Mouse (Mus musculus): ENCODE measurements around the gene Lbhd1.
"Not testable (repeated sequence)": the region's sequence is repeated elsewhere in the genome, so short reads cannot be mapped to it uniquely, and the experiment has no call there.

Gene Lbhd1

GRCm38 (mm10) chr19:8883616-8884015 is at the start of gene Lbhd1, which contains the start of gene Gm49403:
Lbhd1 (plus strand) TSS chr19:8883732.
Gm49403 (plus strand) TSS chr19:8883930.
- no peak for DNase-seq

GRCm38 (mm10) chr19:8836327-8836726 is 47.2 kb upstream of the Lbhd1 start:
- peak; percentile 91 for DNase-seq

GRCm38 (mm10) chr19:8837251-8837791 is 46.2 kb upstream of the Lbhd1 start, which contains the start of gene Bscl2:
Bscl2 (plus strand) TSS chr19:8837467.
- peak; percentile 99 for DNase-seq

GRCm38 (mm10) chr19:8838041-8838730 is 45.3 kb upstream of the Lbhd1 start:
- peak; percentile 91 for DNase-seq

DNA sequence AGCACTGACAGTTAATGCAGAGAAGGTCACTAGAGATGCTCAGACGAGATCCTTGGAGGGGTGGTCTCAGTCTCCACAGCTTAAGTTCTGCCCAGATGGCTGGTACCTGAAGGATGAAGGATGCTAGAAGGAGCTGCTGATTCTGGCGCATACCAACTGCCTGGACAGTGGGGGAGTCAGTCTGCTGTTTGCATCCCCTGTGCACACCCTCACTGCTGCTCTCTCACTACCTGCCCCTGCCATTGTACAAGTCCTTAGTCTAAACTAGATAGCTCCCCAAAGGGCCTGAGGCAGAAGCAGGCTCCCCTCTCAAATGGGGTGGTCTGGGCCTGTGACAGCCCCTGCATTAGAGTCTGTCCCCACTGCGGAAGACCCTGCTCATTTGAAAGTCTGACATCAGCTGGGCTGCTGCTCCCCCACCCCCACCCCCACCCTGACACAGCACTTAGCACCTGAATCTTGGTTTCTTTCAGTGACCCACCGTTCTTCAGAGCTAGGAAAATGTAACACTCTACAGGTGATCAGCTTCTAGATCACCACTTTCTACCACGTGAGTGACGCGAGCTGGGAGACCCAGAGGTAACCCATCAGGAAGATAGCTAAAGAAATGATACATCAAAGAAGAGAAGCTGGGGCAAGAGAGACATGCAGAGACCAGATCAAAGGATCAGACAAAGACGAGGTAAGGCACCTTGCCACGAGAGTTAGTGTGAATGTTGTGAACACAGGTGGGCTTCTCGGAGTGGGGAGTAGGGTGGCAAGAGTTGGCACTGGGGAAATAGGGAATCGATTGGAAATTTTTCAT is 44.2 kb upstream of the Lbhd1 start, which contains the start of gene Gng3:
TSS of gene Gng3 (minus strand) at position 92 of the 805 bp plus-strand sequence.
- DNase-seq: peak; percentile 92

- DNase-seq: peak; percentile 99
Observed at GRCm38 (mm10) chr19:8839908-8840791, 43.4 kb upstream of the Lbhd1 start.

DNA sequence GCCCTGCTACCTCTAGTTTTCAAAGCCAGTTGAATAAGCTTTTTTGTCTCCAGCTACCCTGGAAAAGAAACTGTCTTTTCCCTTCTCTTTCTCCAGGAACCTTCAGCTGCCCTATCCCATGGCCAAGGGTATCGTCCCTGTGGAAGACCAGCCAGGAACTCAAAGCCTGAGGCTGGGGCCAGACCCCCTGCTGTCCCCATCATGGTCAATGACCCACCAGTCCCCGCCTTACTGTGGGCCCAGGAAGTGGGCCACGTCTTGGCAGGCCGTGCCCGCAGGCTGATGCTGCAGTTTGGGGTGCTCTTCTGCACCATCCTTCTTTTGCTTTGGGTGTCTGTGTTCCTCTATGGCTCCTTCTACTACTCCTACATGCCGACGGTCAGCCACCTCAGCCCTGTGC is 42.5 kb upstream of the Lbhd1 start:
- peak; percentile 93 for DNase-seq

DNA sequence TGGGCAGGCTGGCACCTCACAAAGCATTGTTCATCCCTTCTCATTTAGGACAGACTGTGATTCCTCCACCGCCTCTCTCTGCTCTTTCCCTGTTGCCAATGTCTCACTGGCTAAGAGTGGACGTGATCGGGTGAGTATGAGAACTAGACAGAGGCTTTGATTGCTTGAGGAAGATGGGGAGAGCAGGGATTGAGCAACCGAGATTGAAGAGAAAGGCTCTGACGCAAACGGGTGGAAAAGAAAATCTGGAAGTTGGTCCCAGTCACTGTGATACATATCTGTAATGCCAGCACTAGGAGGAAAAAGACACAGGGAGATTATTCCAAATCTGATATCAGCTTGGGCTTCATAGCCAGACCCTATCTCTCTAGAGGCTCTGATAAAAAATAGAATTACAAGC is 40.6 kb upstream of the Lbhd1 start:
- DNase-seq: peak; percentile 91

DNA sequence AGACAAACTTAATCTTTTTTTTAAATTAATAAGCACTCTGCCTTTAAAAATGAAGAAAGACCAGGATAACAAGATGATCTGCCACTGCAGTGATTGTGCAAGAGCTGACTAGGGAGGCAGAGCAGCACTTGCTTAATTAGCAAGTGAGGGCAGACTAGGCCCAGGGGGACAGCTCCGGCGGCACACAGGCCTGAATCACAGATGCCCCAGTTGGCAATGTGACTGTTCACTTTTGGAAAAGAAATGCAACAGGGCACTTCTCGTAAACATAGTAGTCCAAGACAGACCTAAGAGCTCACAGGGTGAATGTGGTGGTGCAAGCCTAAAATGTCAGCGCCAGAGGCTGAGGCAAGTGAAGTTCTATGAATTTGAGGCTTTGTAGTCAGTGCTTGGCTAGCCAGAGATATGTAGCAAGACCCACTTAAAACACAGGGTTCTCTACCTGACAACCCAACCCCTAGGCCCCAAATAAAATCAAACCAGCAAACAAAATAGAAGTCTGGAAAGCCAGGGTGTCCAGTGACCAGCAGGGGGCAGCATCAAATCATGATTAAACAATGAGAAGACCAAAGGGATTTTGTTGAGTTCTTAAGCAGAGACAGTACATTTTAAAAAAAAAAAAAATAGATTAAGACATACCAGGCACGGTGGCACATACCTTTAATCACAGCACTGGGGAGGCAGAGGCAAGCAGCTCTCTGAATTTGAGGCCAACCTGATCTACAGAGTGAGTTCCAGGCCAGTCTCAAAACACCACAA is 39.0 kb upstream of the Lbhd1 start:
- peak; percentile 90 for DNase-seq

DNA sequence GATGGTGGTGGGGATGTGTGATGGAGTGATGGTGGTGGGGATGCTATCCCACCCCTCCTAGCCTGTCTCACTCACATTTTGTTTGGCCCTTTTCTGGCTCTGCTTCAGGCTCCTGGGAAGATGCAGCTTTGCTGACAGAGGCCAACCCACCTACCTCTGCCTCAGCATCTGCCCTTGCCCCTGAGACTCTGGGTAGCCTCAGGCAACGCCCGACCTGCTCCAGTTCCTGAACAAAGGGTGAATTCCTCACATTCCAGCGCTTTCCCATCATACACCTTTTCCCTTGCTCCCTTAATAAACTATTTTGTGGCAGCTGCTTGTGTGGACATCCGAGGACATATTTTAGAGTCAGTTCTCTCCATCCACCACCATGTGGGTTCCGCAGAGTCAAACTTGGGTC is 35.2 kb upstream of the Lbhd1 start:
- no peak for DNase-seq

DNA sequence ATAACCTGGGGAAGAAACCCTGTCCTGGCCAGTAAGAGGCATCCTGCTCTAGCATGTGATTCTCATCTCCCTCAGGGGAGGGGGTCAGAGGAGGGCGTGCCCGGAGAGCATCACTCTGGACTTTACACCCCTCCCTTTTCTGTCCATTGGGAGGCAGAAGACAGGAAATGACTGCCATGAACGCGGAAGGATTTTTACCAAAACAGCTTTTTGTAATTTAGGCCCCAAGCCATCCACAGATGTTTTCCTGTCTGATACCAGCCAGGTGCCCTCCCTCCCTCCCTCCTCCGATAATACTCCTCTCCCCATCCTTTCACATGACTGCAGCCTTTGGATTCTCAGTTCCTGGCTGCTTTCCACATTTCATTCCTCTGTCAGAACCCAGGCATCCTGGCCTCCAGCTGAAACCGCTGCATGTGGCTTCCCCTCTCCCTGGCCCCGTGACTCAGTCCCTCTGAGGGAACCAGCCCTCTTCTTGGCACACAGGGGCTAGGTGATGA is 33.1 kb upstream of the Lbhd1 start, which contains the start of gene Lrrn4cl:
TSS of gene Lrrn4cl (plus strand) at position 367 of the 500 bp plus-strand sequence.
- DNase-seq: peak; percentile 98

DNA sequence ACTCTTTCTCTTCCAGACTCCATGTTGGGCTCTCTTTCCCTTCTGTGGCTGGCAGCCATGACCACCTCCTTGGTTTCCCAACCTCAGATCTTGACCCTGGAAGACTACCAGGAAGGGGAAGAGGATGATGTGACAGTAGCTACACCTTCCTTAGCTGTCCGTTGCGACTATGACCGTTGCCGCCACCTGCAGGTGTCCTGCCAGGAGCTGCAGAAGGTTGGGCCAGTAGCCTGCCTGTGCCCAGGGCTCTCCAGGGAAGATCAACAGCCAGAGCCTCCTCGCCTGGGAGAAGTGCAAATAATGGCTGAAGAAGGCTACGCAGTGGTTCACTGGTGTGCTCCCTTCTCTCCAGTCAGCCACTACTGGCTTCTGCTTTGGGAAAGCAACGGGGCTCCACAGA is 31.9 kb upstream of the Lbhd1 start:
- DNase-seq: no peak

DNA sequence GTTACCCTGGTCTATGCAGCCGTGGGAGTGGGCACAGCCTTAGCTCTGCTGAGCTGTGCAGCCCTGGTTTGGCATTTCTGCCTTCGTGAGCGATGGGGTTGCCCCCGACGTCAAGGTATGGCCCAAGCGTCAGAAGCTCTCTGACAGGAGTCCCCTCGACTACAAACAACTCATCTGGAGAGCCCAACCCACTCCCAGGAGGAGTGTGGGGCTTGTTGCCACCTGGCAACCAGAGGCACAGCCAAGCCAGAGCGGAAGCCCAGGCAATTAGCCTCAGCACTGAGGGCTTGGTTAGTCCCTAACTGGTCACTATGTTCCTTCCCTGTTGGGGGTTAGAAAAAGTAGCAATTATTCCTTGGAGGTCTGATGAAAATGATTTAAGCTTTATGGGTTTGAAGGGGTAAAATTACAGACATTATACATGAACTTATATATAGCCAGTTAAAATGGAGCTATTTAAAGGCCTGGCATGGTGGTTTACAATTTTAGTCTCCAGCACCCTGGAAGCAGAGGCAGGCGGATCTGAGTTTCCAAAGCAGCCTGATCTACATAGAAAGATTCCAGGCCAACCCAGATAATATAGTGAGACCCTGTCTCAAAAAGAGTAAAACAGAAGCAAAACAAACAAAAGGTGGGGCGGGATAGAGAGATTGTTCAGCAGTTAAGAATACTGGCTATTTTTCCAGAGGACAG is 31.1 kb upstream of the Lbhd1 start:
- DNase-seq: peak; percentile 96

- DNase-seq: no peak
Observed at GRCm38 (mm10) chr19:8853117-8853516, 30.4 kb upstream of the Lbhd1 start.

GRCm38 (mm10) chr19:8857689-8858088 is 25.8 kb upstream of the Lbhd1 start:
- DNase-seq: no peak

GRCm38 (mm10) chr19:8859018-8859417 is 24.5 kb upstream of the Lbhd1 start:
- no peak for DNase-seq

DNA sequence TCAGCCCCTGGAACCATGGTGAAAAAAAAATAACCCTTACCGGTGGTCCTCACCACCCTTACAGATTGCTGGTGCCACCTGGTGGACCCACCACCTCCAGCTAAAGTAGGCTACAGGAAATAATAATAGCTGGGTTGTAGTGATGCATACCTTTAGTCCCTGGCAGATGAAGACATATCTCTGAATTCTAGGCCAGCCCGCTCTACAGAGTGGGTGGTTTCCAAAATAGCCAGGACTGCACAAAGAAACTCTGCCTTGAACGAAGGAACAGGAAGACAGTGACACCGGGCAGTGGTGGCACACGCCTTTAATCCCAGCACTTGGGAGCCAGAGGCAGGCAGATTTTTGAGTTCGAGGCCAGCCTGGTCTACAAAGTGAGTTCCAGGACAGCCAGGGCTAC is 19.3 kb upstream of the Lbhd1 start:
- DNase-seq: no peak

DNA sequence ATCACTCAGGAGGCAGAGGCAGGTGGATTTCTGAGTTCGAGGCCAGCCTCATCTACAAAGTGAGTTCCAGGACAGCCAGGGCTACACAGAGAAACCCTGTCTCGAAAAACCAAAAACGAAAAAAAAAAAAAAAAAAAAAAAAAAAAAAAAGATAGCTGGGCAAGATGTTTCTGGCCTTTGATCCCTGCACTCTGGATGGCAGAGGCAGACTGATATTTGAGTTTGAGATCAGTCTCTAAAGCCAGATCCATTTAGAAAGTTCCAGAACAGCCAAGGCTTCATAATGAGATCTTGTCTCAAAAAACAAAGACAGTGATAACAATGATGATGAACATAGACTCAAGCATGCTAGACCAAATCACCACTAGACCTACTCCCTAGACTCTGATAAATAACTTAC is 13.2 kb upstream of the Lbhd1 start:
- DNase-seq: not testable (repeated sequence)

DNA sequence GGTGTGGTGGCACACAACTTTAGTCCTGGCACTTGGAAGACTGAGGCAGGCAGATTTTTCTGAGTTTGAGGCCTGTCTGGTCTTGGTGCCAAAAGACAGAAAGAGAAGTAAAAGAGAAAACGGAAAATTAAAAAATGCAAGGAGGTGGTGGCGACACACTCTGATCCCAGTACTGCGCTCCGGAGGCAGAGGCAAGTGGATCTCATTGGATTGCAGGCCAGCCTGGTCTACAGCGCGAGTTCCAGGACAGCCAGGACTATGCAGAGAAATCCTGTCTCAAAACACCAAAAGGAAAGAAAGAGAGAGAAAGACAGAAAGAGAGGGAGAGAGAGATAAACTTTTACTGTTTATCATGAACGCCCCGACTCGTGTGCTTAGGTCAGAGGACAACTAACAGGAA is 12.7 kb upstream of the Lbhd1 start:
- DNase-seq: no peak

GRCm38 (mm10) chr19:8871267-8872186 is 12.0 kb upstream of the Lbhd1 start, which contains the start of gene Ubxn1:
Ubxn1 (plus strand) TSS chr19:8871496.
- peak; percentile 100 for DNase-seq
